Mouse (Mus musculus): ENCODE measurements around the gene Chst8.

GRCm38 (mm10) chr7:34785052-34785451, 27.5 kb downstream of the Chst8 start:
- TF ChIP-seq CTCF (IDR thresholded peaks at IDR 0.05; ENCODE audit: low read depth) (no peak), EP300 (IDR thresholded peaks at IDR 0.05; ENCODE audit: low read depth) (no peak)

Measured in liver, postnatal 0 days (tissue).